Mouse (Mus musculus): ENCODE measurements around the gene Psmd5. TPM values are rescaled to one million over a fixed set of nuclear protein-coding genes. Genes with fewer than 3 reads are reported as not detected.
"Not testable (repeated sequence)": the region's sequence is repeated elsewhere in the genome, so short reads cannot be mapped to it uniquely, and the experiment has no call there.

Gene Psmd5
- polyA plus RNA-seq, 1 experiment from 2014 or later = 93.6 TPM

DNA sequence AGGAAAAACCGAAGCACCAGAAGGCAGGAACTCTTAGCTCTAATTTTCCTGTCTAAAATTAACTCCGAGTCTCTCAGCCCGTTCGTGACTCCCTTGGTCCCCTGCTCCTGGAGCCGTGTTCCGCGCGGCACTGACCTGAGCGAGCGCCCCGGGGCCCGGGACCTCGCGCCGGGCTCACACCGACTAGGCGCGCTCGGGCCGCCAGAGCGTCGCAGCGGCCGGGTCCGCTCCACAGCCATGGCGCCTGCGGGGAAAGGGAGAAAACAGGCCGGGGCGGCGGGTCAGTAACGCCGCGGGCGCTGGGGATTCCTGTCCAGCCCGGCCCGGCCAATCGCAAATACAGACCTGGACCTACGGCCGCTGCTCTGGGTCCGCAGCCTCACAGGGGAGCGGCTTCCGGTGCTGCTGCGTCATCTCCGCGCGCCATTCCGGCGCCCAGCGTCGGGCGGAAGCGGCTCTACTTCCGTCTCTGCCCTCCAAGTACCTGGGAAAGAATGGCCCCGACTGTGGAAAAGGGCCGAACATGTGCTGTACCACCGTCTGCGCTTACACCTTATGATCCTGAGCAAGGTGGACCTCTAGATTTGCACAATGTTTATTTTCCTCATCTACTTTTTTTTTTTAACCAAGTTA, 48.8 kb downstream of the Psmd5 start, which contains the start of gene Fbxw2:
TSS of gene Fbxw2 (minus strand) at position 485 of the 633 bp plus-strand sequence.
- Histone ChIP-seq H3K9ac (peak within 1 kb of the TSS; percentile 97), H3K27me3 (no peaks in the 10 kb centered on the region), H3K27ac (peak within 1 kb of the TSS; percentile 92), H3K9me3 (replicated peaks) (no peaks in the 10 kb centered on the region), H3K36me3 (peaks cover 21% of the 10 kb centered on the region), H3K4me3 (replicated peaks) (peak within 1 kb of the TSS; percentile 93), H3K4me1 (replicated peaks) (peaks cover 52% of the 10 kb centered on the region), H3K4me2 (peak within 1 kb of the TSS; percentile 81)
- peak; percentile 93 for ATAC-seq (ENCODE audit: low read depth)
- WGBS (ENCODE audit: insufficient replicate concordance) = under 1% methylated on average over 57 of the region's 57 CpGs
- DNase-seq = peak; percentile 83

DNA sequence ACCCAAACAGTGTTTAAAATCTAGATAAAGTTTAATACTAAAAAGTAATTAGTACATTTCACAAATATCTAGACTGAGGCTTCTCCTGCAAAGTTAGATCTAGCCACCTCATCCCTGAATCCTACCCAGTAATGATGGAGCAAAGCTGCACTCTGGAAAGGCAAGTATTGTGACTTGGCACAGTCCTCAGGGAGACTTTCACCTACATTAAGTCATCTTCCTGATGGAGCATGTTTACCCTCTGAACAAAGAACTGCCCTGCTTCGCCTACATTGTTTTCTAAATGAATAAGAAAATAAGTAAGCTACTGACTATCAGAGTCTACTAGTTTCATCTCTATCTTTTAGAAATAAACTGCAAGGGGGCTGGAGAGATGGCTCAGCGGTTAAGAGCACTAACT, 56.3 kb downstream of the Psmd5 start:
- 82% methylated on average over 2 of the region's 2 CpGs for WGBS (ENCODE audit: insufficient replicate concordance)
- no peaks in the 10 kb centered on the region for H3K27me3 ChIP-seq
- peaks cover 86% of the 10 kb centered on the region for H3K36me3 ChIP-seq
- no peak for DNase-seq
- no peak overlapping the region for H3K4me3 ChIP-seq (replicated peaks)
- peaks cover 34% of the 10 kb centered on the region for H3K4me1 ChIP-seq (replicated peaks)
- no peak overlapping the region for H3K27ac ChIP-seq
- no peak overlapping the region for H3K9ac ChIP-seq
- H3K9me3 ChIP-seq (replicated peaks) = no peaks in the 10 kb centered on the region
- ATAC-seq (ENCODE audit: low read depth) = no peak
- no peak overlapping the region for H3K4me2 ChIP-seq

GRCm38 (mm10) chr2:34815893-34816292, 58.9 kb downstream of the Psmd5 start:
- peak; percentile 57; the same call in 1 of the 2 replicates for ATAC-seq (ENCODE audit: low read depth)
- Histone ChIP-seq H3K9ac (0 out of 2 replicates have a peak overlapping the region, but pooled peaks have one; percentile 36), H3K4me1 (replicated peaks) (peaks cover 19% of the 10 kb centered on the region), H3K36me3 (peaks cover 94% of the 10 kb centered on the region), H3K27ac (peak overlapping the region; percentile 79)
- not testable (repeated sequence) for H3K4me2 ChIP-seq; H3K9me3 ChIP-seq (replicated peaks); H3K27me3 ChIP-seq; H3K4me3 ChIP-seq (replicated peaks)
- DNase-seq = peak; percentile 32
- 90% methylated on average over 2 of the region's 2 CpGs for WGBS (ENCODE audit: insufficient replicate concordance)

DNA sequence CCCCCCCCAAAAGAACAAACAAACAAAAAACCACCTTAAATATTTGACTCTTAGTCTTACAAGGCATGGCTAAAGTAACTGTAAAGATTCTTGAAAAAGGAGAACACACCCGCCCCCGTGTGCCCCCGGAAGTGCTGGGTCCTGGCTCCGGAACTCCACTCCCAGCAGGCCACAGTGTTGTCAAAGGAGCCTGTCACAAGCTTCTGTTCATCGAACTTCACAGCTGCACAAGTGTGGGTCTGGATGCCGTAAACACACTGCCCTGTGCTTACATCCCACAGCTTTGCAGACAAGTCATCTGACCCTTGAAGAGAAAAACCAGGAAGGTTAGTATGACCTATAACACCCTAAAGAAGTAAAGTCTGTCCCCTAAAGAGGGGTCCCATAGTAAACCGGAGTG, 62.1 kb downstream of the Psmd5 start:
- WGBS (ENCODE audit: insufficient replicate concordance) = 79% methylated on average over 7 of the region's 7 CpGs
- no peak overlapping the region for H3K9ac ChIP-seq
- H3K27me3 ChIP-seq = no peaks in the 10 kb centered on the region
- H3K4me2 ChIP-seq = no peak overlapping the region
- H3K36me3 ChIP-seq = peaks cover 95% of the 10 kb centered on the region
- peaks cover 47% of the 10 kb centered on the region for H3K4me1 ChIP-seq (replicated peaks)
- H3K4me3 ChIP-seq (replicated peaks) = no peak overlapping the region
- no peaks in the 10 kb centered on the region for H3K9me3 ChIP-seq (replicated peaks)
- no peak for DNase-seq
- no peak for ATAC-seq (ENCODE audit: low read depth)
- no peak overlapping the region for H3K27ac ChIP-seq

DNA sequence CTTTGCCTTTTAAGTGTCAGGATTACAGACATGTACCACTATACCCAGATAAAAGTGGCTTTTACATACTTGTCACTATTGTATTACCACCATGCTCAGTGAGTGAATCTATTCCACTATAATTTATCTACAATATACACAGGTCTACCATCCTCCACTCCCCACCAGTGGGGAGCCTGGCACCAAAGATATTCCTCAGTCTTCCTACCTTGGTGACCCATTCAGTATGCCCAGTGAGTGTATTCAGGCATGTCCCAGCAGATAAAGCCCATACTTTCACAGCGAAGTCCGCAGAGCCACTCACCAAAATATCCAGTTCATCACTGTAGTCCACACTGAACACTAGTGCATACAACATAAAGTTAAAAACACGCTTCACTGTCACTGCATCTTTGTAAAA, 64.0 kb downstream of the Psmd5 start:
- Histone ChIP-seq H3K4me1 (replicated peaks) (peaks cover 58% of the 10 kb centered on the region), H3K4me2 (peak overlapping the region; percentile 7), H3K4me3 (replicated peaks) (no peak overlapping the region), H3K36me3 (peaks cover 94% of the 10 kb centered on the region), H3K27ac (peak overlapping the region; percentile 81), H3K9me3 (replicated peaks) (no peaks in the 10 kb centered on the region), H3K27me3 (no peaks in the 10 kb centered on the region), H3K9ac (0 out of 2 replicates have a peak overlapping the region, but pooled peaks have one; percentile 20)
- 82% methylated on average over 3 of the region's 3 CpGs for WGBS (ENCODE audit: insufficient replicate concordance)
- ATAC-seq (ENCODE audit: low read depth) = peak; percentile 80
- no peak for DNase-seq

- 66% methylated on average over 1 of the region's 1 CpGs for WGBS (ENCODE audit: insufficient replicate concordance)
- H3K27me3 ChIP-seq = no peaks in the 10 kb centered on the region
- H3K27ac ChIP-seq = peak overlapping the region; percentile 81
- H3K4me3 ChIP-seq (replicated peaks) = no peak overlapping the region
- H3K4me1 ChIP-seq (replicated peaks) = peaks cover 63% of the 10 kb centered on the region
- H3K4me2 ChIP-seq = peak overlapping the region; percentile 28
- 0 out of 2 replicates have a peak overlapping the region, but pooled peaks have one; percentile 26 for H3K9ac ChIP-seq
- ATAC-seq (ENCODE audit: low read depth) (no peak), DNase-seq (no peak)
- peaks cover 89% of the 10 kb centered on the region for H3K36me3 ChIP-seq
- H3K9me3 ChIP-seq (replicated peaks) = no peaks in the 10 kb centered on the region
These were observed 65.2 kb downstream of the Psmd5 start for GRCm38 (mm10) chr2:34809568-34809967.

GRCm38 (mm10) chr2:34808057-34808456, 66.7 kb downstream of the Psmd5 start:
- peaks cover 76% of the 10 kb centered on the region for H3K4me1 ChIP-seq (replicated peaks)
- 47% methylated on average over 2 of the region's 2 CpGs for WGBS (ENCODE audit: insufficient replicate concordance)
- H3K9me3 ChIP-seq (replicated peaks) = no peaks in the 10 kb centered on the region
- ATAC-seq (ENCODE audit: low read depth) = no peak
- H3K4me2 ChIP-seq = 0 out of 2 replicates have a peak overlapping the region, but pooled peaks have one; percentile 1
- peak overlapping the region; percentile 70 for H3K27ac ChIP-seq
- no peaks in the 10 kb centered on the region for H3K27me3 ChIP-seq
- no peak for DNase-seq
- H3K36me3 ChIP-seq = peaks cover 85% of the 10 kb centered on the region
- peak overlapping the region; percentile 23 for H3K9ac ChIP-seq
- H3K4me3 ChIP-seq (replicated peaks) = no peak overlapping the region

GRCm38 (mm10) chr2:34805364-34805950, 69.3 kb downstream of the Psmd5 start:
- Histone ChIP-seq H3K4me2 (peak overlapping the region; percentile 41), H3K36me3 (peaks cover 60% of the 10 kb centered on the region), H3K9me3 (replicated peaks) (no peaks in the 10 kb centered on the region), H3K9ac (peak overlapping the region; percentile 49), H3K27ac (peak overlapping the region; percentile 90), H3K4me3 (replicated peaks) (0 out of 2 replicates have a peak overlapping the region, but pooled peaks have one; percentile 1), H3K4me1 (replicated peaks) (peaks cover 80% of the 10 kb centered on the region), H3K27me3 (no peaks in the 10 kb centered on the region)
- 79% methylated on average over 10 of the region's 10 CpGs for WGBS (ENCODE audit: insufficient replicate concordance)
- ATAC-seq (ENCODE audit: low read depth) (peak; percentile 35), DNase-seq (peak; percentile 26)

- Histone ChIP-seq H3K27me3 (no peaks in the 10 kb centered on the region), H3K9ac (peak overlapping the region; percentile 75), H3K4me3 (replicated peaks) (peak overlapping the region; percentile 80), H3K36me3 (peaks cover 55% of the 10 kb centered on the region), H3K4me1 (replicated peaks) (peaks cover 78% of the 10 kb centered on the region), H3K4me2 (peak overlapping the region; percentile 78), H3K9me3 (replicated peaks) (no peaks in the 10 kb centered on the region), H3K27ac (peak overlapping the region; percentile 90)
- DNase-seq (peak; percentile 60), ATAC-seq (ENCODE audit: low read depth) (peak; percentile 64)
- 15% methylated on average over 1 of the region's 1 CpGs for WGBS (ENCODE audit: insufficient replicate concordance)
These were observed 70.0 kb downstream of the Psmd5 start for GRCm38 (mm10) chr2:34804815-34805214.

GRCm38 (mm10) chr2:34804172-34804571, 70.6 kb downstream of the Psmd5 start:
- H3K9ac ChIP-seq = peak overlapping the region; percentile 75
- H3K27ac ChIP-seq = peak overlapping the region; percentile 90

DNA sequence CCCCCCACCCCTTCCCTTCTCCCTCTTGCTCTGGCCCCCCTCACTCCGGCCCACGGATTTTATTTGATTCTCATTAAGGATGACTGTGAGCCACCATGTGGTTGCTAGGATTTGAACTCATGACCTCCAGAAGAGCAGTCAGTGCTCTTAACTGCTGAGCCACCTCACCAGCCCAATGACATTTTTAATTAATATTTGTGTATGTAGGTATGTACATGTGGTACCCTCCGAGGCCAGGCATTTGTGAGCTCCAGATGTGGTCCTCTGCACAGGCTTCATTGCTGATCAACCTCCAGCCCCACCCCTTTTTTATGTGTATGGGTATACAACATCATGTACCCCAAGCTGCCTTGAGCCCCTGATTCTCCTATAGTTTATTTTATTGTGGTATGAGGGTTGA, 71.0 kb downstream of the Psmd5 start:
- Histone ChIP-seq H3K4me1 (replicated peaks) (peaks cover 72% of the 10 kb centered on the region), H3K9ac (peak overlapping the region; percentile 75), H3K36me3 (peaks cover 44% of the 10 kb centered on the region), H3K4me3 (replicated peaks) (peak overlapping the region; percentile 80), H3K27ac (peak overlapping the region; percentile 90), H3K4me2 (peak overlapping the region; percentile 78), H3K27me3 (no peaks in the 10 kb centered on the region), H3K9me3 (replicated peaks) (no peaks in the 10 kb centered on the region)
- no peak for DNase-seq
- ATAC-seq (ENCODE audit: low read depth) = no peak
- 68% methylated on average over 3 of the region's 3 CpGs for WGBS (ENCODE audit: insufficient replicate concordance)

More at GRCm38 (mm10) chr2:34804172-34804571, 70.6 kb downstream of the Psmd5 start:
- no peak for ATAC-seq (ENCODE audit: low read depth)
- peak overlapping the region; percentile 78 for H3K4me2 ChIP-seq
- WGBS (ENCODE audit: insufficient replicate concordance) = 85% methylated on average over 2 of the region's 2 CpGs
- H3K9me3 ChIP-seq (replicated peaks) = no peaks in the 10 kb centered on the region
- H3K4me3 ChIP-seq (replicated peaks) = peak overlapping the region; percentile 80
- no peaks in the 10 kb centered on the region for H3K27me3 ChIP-seq
- no peak for DNase-seq
- peaks cover 72% of the 10 kb centered on the region for H3K4me1 ChIP-seq (replicated peaks)
- H3K36me3 ChIP-seq = peaks cover 48% of the 10 kb centered on the region
